Mouse (Mus musculus) heart, adult 9 months (tissue): ENCODE measurements around the gene Igfbp5.

ENCODE experiments used
- DNase-seq, 2 experiments: peaks; one replicate each; pipeline ENCODE4 v3.0.0; 2022; ENCODE audit warnings: low spot score in 2 of 2

Igfbp5 gene

GRCm38 (mm10) chr1:72842666-72843459 is 31.8 kb downstream of the Igfbp5 start:
- no peak for DNase-seq

DNA sequence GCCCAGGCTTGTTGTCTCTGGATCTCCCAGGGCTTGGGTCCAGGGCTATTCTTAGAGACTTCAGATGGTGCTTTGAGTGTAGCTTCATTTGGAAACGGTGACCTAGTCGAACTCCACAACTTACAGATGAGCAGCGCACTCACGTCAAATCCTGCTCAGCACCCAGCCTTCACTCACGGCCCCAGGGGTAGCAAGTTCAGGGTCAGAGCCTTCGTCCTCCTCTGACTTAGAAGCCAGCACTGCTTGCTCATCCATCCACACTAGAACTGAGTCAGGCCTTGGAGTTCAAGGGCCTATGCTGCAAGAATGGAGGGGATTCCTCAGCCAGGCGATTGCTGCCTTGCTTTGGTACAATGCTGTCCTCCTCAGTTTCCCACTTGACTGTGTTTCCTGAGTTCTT is 34.9 kb downstream of the Igfbp5 start:
- no peak for DNase-seq

DNA sequence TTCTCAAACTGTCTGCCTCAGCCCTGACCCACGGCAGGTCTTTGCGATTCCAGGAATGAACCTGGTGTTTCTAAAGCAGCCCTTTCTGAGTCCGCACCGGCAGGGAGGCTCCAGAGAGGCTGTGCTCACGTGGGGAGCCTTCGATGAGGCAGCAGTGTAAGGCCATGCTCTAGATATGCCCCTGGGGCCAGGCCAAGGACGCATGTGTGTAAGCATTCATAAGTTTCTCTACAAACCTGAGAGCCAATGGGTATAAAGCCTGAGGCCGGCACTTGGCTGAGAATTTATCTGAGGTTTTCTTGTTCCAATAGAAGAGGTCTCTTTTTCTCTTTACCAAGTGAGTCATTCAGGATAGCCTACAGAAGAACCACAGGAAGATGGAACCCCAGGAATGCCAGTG is 35.3 kb downstream of the Igfbp5 start:
- no peak for DNase-seq

DNA sequence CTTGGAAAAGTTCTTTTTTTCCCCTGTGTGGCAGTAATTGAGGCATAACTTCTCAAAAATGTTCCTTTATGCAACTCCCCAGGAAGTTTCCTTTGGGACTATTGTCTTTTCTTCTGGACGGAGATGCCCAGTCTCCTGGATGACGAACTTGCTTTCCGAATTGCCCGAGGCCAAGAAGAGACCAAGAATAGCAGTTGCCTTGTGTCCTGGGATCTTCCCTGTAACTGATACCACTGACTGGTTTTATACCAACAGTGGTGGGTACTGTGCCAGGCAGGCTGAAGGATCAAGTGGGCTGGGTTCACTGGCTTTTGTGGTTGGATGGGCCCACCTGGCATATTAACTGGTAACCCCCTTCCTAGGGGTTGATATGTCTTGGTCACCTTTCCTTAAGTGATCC is 41.1 kb downstream of the Igfbp5 start:
- no peak for DNase-seq

DNA sequence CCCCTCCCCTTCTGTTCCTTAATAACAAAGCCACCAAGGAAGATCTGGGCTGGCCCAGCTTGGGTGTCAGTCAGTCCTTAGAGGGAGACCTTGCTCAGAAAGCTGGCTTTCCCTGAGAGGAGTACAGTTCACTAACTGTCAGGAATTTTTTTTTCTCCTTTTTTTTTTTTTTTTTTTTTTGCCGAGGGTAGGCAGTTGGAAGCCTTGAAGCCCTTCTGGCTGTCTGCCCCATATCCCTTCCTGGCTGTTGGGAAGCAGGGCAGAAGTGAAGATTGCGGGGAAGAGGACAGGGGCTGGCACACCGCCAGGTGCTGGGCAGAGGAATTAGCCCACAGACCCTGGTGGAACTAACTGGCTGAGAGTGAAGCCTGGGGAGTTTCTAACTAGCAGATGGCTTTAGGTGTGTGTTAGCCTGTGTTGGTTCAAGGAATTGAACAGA is 42.0 kb downstream of the Igfbp5 start:
- no peak for DNase-seq

GRCm38 (mm10) chr1:72830485-72830884 is 44.2 kb downstream of the Igfbp5 start:
- DNase-seq = no peak

GRCm38 (mm10) chr1:72828843-72829242 is 45.8 kb downstream of the Igfbp5 start:
- no peak for DNase-seq

- no peak for DNase-seq
Observed at GRCm38 (mm10) chr1:72827411-72828315, 47.0 kb downstream of the Igfbp5 start.

DNA sequence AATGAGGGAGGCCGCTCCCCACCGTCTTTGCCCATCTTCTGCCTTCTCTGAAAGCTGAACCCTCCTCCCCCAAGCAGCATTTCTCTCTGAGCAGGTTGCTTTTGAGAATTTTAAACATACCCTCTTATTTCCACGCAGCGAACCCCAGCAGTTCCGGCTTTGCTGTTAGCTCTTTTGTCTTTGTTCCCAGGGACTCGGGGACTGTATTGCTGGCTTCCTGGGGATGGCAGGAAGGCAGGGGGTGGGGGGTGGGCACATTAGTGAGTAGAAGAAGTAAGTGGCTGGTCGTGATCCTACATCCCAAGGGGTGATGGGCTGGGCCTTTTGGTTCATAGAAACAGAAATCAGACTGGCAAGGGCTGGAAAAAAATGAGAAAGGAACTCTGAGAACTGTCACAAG is 47.8 kb downstream of the Igfbp5 start:
- DNase-seq = no peak

- DNase-seq = no peak
Observed at GRCm38 (mm10) chr1:72826446-72826845, 48.2 kb downstream of the Igfbp5 start.

DNA sequence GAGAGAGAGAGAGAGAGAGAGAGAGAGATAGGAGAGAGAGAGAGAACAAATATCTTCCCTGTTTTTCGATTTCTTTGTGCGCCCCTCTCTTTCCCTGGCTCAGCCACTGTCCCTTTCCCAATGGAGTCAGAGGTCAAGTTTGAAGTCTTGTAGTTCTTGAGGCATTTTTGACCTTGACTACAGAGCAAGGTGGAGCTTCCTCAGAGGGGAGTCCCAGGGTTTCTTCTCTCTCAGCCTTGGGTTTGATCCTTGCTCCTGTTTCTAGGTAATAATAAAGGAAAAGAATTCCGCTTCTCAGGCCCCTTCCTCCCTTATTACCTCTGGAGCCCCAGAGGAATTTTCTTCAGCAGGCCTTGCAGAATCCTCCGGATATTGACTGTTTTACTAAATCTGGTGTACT is 48.8 kb downstream of the Igfbp5 start:
- no peak for DNase-seq

DNA sequence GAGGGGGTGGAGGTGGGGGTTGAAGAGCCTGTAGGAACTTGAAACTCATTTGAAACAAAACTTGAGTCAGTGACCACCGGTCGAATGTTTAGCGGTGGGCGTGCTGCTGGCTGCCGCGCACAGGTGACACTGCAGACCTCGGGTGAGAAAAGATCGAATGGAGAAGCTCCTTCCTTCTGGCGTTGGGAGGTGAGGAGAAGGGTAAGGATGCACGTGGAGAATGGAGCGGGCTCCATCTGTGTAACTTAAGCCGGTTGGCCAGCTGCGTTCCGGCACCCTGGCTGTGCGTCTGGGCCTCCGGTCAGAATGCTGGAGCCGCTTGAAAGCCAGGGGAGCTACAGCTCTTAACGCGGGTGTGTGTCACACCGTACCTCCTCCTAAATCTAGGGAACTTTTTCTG is 49.4 kb downstream of the Igfbp5 start:
- no peak for DNase-seq

DNA sequence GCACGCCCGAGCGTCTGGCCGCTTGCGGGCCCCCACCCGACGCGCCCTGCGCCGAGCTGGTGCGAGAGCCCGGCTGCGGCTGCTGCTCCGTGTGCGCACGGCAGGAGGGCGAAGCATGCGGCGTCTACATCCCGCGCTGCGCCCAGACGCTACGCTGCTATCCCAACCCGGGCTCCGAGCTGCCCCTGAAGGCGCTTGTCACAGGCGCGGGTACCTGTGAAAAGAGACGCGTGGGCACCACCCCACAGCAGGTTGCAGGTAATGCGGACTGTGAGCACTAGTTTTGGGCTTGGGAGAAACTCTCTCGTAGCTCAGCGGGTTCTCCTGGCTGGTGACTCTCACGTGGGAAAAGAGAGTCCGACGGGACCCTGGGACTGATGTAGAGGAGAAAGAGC is 50.0 kb downstream of the Igfbp5 start:
- no peak for DNase-seq

DNA sequence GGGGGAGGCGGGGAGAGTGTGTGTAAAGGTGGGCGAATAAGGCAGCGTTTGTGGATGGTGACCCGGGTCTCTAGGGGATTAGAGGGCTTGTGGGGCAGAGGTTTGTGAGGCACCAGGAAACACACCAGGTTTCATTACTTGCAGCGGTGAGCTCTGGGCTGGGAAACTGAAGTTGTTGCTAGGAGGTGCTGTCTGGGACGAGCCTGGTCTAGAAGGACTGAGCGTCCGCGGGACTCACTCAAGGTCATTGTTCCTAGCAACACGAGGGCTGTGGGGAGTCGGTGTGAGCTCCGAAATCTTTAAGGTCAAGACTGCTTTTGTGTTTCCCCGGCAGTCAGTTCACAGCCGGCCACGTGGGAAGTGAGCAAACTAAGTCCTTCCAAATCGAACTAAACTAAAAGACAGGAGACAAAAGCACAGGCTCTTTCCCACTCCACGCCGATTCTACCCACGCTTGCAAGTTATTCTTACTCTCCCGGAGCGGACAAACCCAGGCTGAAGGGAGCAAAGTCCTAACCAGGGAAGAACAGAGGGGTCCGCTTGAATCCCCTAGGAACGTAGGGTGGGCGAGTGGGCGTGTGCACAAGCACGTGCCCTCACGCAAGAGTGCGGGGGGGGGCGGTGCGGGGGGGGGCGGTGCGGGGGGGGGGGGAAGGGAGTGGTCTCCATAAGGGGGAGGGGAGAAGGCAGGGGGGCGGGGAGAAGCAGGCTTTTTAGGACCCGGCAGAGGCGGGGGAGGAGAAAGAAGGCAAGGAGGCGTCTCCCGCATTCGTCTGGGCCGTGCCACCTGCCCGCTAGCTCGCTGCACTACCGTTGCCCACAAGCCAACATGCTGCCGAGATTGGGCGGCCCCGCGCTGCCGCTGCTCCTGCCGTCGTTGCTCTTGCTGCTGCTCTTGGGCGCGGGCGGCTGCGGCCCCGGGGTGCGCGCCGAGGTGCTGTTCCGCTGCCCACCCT is 50.7 kb downstream of the Igfbp5 start, which contains the start of gene Igfbp2:
Igfbp2 (plus strand) TSS at position 753 of the 956 bp plus-strand sequence.
- DNase-seq = no peak

- no peak for DNase-seq
Observed at GRCm38 (mm10) chr1:72822893-72823292, 51.8 kb downstream of the Igfbp5 start.

DNA sequence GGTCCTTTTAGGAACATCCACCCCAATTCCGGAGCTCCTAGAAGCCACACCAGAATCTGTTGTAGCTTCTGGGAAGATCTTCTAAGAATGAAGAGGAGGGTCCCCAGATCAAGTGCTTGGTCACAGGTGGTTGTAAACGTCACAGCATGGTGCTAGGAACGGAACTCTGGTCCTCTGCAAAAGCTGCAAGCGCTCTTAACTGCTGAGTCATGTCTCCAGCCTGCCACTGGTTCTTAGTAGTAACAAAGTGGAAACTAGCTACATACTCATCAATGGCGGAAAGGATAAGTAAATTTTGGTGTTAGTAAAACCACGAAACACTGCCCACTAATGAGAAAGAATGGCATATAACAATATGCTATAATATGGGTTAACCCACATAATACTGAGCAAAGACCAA is 54.7 kb downstream of the Igfbp5 start:
- no peak for DNase-seq

DNA sequence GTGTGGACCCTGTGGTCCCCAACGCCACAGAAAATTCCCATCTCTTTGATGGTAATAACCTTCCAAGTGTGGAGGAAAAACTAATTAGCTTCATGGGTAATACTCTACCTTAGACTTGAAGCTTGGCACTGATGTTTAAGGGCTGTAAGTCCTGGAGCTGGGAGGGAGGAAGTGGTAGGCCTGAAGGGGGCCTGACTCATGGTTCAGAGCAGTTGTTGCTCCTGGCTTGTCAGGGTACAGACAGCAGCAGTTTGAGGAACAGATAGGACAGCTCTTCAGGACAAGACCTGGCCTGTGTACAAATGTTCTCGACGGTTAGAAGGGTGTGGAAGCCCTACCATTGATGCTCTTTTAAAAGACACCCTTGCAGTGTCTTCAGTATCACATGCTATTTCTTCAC is 59.1 kb downstream of the Igfbp5 start:
- DNase-seq = no peak

- no peak for DNase-seq
Observed at GRCm38 (mm10) chr1:72815184-72815583, 59.5 kb downstream of the Igfbp5 start.

DNA sequence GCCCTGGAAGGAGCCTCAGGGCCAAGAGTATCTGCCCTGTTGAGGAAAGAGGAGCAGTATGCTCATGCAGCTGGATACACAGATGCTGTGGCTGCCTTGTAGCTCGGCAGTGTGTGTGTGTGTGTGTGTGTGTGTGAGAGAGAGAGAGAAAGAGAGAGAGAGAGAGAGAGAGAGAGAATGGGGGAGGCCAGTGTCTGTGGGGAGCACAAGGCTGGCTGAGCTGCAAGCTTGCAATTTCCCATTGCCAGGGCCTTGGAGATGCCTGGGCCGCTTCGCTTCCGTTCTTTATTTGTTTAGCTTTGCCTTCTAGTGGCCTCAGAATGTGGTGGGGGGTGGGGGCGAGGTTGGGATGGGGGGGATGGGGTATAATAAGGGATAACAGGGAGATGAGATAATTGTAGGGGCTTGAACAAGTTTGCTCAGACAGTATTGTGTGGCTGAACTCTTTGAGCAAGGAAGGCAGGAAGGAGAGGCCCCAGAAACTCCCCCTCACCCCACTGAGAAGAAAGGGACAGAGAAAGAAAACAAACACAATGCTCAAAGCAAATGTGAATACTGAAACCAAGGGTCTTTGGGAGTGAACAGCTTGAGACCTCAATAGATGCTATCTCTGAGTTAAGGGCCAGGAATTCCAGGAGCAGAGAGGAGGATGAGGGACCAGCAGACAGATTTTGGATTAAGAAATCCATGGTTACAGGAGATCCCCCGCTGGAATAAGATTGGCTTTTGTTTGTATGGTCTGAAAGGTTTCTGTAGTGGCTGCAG is 60.9 kb downstream of the Igfbp5 start:
- no peak for DNase-seq

GRCm38 (mm10) chr1:72813089-72813638 is 61.5 kb downstream of the Igfbp5 start:
- DNase-seq = no peak

DNA sequence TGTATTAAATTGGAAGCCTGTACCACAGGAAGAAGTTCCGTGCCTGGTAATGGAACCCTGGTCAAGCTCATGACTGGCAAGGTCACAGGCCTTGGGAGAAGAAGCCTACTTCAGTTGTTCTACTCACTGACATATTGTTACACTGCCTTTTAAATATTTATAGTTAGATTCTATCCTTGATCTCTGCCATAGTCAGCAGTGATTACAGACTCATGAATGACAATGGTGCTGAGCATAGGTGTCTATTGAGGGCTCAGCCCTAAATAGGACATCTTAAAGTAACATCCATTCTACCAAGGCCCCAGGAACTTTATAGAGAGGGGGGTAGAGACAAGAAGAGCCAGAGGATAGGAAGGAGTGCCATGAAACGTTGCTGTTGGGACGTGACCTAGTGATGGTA is 63.6 kb downstream of the Igfbp5 start:
- no peak for DNase-seq
